Mouse (Mus musculus) B cell, adult 67 days (primary cell): ENCODE measurements around the gene Xkrx. TPM values are rescaled to one million over a fixed set of nuclear protein-coding genes. Genes with fewer than 3 reads are reported as not detected.

Experiments used
- total RNA-seq, 2 experiments: library from RNA; stranded (reverse); gene quantifications; 4 replicates each; pipeline ENCODE4 v1.2.4; 2023

Gene Xkrx
- total RNA-seq, result 10 to 100 TPM; 32.6 to 35.6 TPM

GRCm38 (mm10) chrX:134162043-134162720 is at the start of gene Xkrx:
Xkrx (minus strand) TSS chrX:134162076.

GRCm38 (mm10) chrX:134187201-134187600 is 25.3 kb upstream of the Xkrx start, which contains the start of gene Arl13a:
Arl13a (plus strand) TSS chrX:134187501.

Other genes starting within 250 kb of the Xkrx start
- under 1 TPM in 1 of 2 experiments, not detected in 1; 0.30 TPM for gene Sytl4, start 180.3 kb downstream of the Xkrx start, total RNA-seq
- gene Cstf2, start 102.9 kb downstream of the Xkrx start, total RNA-seq, result 10 to 100 TPM; 50.4 to 50.7 TPM
- not detected for gene Arl13a, start 25.4 kb upstream of the Xkrx start, total RNA-seq
- gene Nox1, start 59.9 kb upstream of the Xkrx start, total RNA-seq, result 1 to 10 TPM; 1.5 to 2.6 TPM
- 10 to 100 TPM; 36.0 to 41.6 TPM for gene Trmt2b, start 114.9 kb upstream of the Xkrx start, total RNA-seq
- not detected for gene Tmem35a, start 133.1 kb upstream of the Xkrx start, total RNA-seq
- 1 to 10 TPM; 3.6 to 3.7 TPM for gene Cenpi, start 146.0 kb upstream of the Xkrx start, total RNA-seq
- gene Drp2, start 242.5 kb upstream of the Xkrx start, total RNA-seq, result not detected